Mouse (Mus musculus) E14TG2a.4 (cell line): Measurements from ENCODE around the gene Ntn5.

ENCODE experiments used
- CTCF ChIP-seq: conservative IDR thresholded peaks from 2 replicates; pipeline ENCODE4 v1.5.1; 2014; ENCODE audit warnings: low read length
- NANOG ChIP-seq: IDR thresholded peaks from 2 replicates; pipeline ENCODE4 v1.6.1; 2014; ENCODE audit warnings: borderline replicate concordance, low read length, mixed read lengths
- POU5F1 ChIP-seq: IDR thresholded peaks from 2 replicates; pipeline ENCODE4 v1.6.1; 2014; ENCODE audit warnings: low read length, borderline replicate concordance

GRCm38 (mm10) chr7:45695098-45695497 lies 11.3 kb downstream of the Ntn5 start:
- TF ChIP-seq CTCF (no peak), NANOG (no peak), POU5F1 (no peak)
